Mouse (Mus musculus): Measurements from ENCODE around the gene Gemin6. TPM values are rescaled to one million over a fixed set of nuclear protein-coding genes. Genes with fewer than 3 reads are reported as not detected.
"Not testable (repeated sequence)": the region's sequence is repeated elsewhere in the genome, so short reads cannot be mapped to it uniquely, and the experiment has no call there.

Gene Gemin6
- 0.27 TPM in 1 of 2 replicates, not detected in the other for polyA plus RNA-seq (2012; ENCODE audit: insufficient read depth, low replicate concordance)

DNA sequence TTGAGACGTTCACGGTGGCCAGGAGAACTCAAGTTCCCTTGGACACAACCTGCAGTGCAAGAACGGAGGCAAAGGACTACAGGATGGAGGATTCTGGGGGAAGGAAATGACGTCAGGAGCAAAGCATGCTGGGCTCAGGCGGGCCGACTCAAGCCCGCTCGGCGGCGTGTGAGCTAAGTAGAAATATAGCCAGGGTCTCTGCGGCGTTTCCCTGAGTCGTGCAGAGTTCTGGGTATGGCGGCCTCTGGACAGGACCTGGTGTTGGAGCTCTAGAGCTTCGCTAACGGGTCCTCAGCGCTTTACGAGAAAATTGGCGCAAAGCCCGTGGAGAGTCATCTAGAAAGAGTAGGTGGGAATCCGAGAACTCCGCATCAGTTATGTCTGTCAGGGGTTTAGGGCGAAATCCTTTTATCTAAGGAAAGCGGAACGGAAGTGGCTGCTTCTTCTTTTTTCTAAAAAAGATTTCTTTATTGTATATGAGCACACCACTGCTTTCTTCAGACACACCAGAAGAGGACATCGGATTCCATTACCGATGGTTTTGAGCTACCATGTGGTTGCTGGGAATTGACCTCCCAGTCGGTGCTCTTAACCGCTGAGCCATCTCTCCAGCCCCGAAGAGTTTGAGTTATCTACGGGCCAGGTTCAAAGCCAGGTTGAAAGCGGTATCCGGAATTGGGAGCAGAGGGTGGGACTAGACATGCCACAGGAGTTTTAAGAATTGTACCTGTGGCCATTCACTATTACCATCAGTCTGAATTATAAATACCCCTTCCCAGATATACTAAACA lies at the start of gene Gemin6:
Gene Gemin6 (plus strand): TSS at position 116 of the 791 bp plus-strand sequence.
- Histone ChIP-seq H3K4me3 (replicated peaks) (peak within 1 kb of the TSS; percentile 91), H3K9me3 (no peaks in the 10 kb centered on the region), H3K4me1 (peaks cover 16% of the 10 kb centered on the region), H3K27me3 (replicated peaks) (peaks cover 2% of the 10 kb centered on the region), H3K36me3 (replicated peaks; ENCODE audit: low read length) (peaks cover 12% of the 10 kb centered on the region)
- TF ChIP-seq FLI1 (IDR thresholded peaks at IDR 0.05; ENCODE audit: low read length) (no peak), GATA1 (IDR thresholded peaks at IDR 0.05; ENCODE audit: borderline replicate concordance, low read length) (no peak)

DNA sequence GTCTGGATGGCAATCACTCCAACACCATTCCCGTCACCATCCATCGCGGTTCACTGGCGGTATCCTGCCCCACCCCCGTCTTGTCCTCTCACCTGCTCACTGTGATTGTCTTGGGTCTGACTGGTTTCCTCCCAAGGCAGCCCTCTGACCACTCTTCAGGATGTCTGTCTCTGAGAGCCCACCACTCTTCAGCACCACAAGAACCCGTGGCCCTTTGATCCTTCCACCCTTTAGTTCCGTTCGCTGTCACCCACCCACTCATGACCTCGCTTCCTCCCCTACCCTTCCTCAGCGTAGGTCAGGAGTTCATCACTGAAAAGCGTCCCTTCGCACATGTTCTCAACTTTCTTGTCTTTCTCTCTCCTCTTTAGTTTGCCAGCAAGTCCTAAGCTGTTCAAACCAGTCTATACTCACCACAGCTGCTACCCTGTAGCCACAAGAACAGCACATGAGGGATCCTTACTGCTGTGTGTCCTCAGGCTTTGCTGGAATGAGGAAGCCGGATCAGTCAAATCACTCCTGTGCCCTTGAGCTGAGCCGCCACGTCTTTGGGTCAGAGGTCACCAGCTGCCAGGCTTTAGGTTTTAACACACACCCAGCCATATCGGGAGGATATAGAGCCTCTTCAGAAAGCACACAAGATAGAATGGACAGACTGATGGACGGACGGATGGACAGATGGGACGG lies 49.4 kb upstream of the Gemin6 start:
- H3K9me3 ChIP-seq = no peaks in the 10 kb centered on the region
- peaks cover 10% of the 10 kb centered on the region for H3K27me3 ChIP-seq (replicated peaks)
- H3K4me1 ChIP-seq = peaks cover 19% of the 10 kb centered on the region
- H3K36me3 ChIP-seq (replicated peaks; ENCODE audit: low read length) = no peaks in the 10 kb centered on the region
- H3K4me3 ChIP-seq (replicated peaks) = peak overlapping the region; percentile 60
- no peak for TF ChIP-seq FLI1 (IDR thresholded peaks at IDR 0.05; ENCODE audit: low read length)
- no peak for TF ChIP-seq GATA1 (IDR thresholded peaks at IDR 0.05; ENCODE audit: borderline replicate concordance, low read length)

DNA sequence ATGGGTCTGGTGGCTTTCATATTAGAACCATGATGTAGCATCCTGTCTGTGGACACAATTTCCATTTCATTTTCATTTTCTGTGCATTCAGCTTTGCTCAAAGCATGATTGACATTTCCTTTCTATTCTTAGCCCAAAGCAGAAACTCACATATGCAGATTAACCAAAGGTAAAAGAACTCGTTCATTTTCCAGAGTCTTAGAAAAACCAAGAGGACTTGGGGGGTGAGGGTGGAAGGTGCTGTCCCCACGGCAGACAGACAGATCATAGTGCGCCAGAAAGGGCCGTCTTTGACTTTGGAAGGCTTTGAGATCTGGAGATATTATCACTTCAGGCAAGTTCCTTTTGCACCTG lies 48.9 kb upstream of the Gemin6 start:
- peaks cover 10% of the 10 kb centered on the region for H3K27me3 ChIP-seq (replicated peaks)
- TF ChIP-seq FLI1 (IDR thresholded peaks at IDR 0.05; ENCODE audit: low read length) = no peak
- no peak for TF ChIP-seq GATA1 (IDR thresholded peaks at IDR 0.05; ENCODE audit: borderline replicate concordance, low read length)
- peaks cover 19% of the 10 kb centered on the region for H3K4me1 ChIP-seq
- H3K36me3 ChIP-seq (replicated peaks; ENCODE audit: low read length) = no peaks in the 10 kb centered on the region
- no peaks in the 10 kb centered on the region for H3K9me3 ChIP-seq
- H3K4me3 ChIP-seq (replicated peaks) = no peak overlapping the region

DNA sequence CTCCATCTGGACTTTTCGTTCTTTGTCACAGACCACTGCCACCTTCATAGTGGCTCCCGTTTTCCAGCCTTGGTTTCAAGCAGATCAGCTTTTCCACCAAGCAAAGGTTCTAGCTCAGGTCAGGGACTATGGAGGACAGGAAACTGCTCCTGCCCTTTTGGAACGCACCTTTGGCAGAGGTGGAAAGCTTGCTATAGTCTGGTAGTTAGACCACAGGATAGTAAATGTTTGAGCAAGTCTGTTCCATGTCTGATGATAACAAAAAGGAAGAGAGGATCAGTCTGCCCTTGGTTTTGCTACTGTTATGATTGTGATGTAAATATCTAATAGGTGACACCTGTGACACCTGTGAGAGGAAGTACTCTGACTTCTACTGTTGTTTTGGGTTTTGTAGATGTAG lies 48.3 kb upstream of the Gemin6 start:
- H3K36me3 ChIP-seq (replicated peaks; ENCODE audit: low read length) = no peaks in the 10 kb centered on the region
- H3K4me3 ChIP-seq (replicated peaks) = no peak overlapping the region
- no peak for TF ChIP-seq FLI1 (IDR thresholded peaks at IDR 0.05; ENCODE audit: low read length)
- no peak for TF ChIP-seq GATA1 (IDR thresholded peaks at IDR 0.05; ENCODE audit: borderline replicate concordance, low read length)
- H3K9me3 ChIP-seq = no peaks in the 10 kb centered on the region
- H3K4me1 ChIP-seq = peaks cover 19% of the 10 kb centered on the region
- H3K27me3 ChIP-seq (replicated peaks) = peaks cover 6% of the 10 kb centered on the region

DNA sequence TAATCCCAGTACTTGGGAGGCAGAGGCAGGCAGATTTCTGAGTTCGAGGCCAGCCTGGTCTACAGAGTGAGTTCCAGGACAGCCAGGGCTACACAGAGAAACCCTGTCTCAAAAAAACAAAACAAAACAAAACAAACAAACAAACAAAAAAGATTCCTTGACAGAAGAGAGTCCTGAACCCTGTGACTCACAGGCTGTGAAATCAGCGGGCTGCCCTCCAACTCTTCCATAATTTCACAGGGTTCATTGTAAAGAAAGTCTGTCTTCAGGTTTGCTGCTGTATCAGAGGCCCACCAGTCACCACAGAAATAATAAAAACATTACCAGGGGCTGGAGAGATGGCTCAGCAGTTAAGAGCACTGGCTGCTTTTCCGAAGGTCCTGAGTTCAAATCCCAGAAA lies 45.4 kb upstream of the Gemin6 start:
- not testable (repeated sequence) for H3K27me3 ChIP-seq (replicated peaks); H3K4me3 ChIP-seq (replicated peaks); H3K36me3 ChIP-seq (replicated peaks; ENCODE audit: low read length); H3K9me3 ChIP-seq
- peaks cover 15% of the 10 kb centered on the region for H3K4me1 ChIP-seq

DNA sequence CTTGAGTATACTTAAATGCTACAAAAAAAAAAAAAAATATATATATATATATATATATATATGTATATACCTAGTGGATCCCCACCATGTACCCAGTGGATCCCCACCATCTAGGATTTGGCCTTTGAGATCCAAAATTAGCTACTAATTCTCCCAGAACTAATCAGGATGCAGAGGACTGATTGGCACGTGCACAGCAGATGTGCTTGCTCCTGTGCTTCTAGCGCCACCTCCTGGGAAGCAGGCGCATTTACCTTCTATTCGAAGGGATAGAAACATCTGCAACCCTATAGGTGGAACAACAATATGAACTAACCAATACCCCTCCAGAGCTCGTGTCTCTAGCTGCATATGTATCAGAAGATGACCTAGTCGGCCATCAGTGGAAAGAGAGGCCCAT lies 44.3 kb upstream of the Gemin6 start:
- no peaks in the 10 kb centered on the region for H3K36me3 ChIP-seq (replicated peaks; ENCODE audit: low read length)
- peaks cover 5% of the 10 kb centered on the region for H3K27me3 ChIP-seq (replicated peaks)
- TF ChIP-seq GATA1 (IDR thresholded peaks at IDR 0.05; ENCODE audit: borderline replicate concordance, low read length) (no peak), FLI1 (IDR thresholded peaks at IDR 0.05; ENCODE audit: low read length) (no peak)
- H3K4me1 ChIP-seq = peaks cover 5% of the 10 kb centered on the region
- no peak overlapping the region for H3K4me3 ChIP-seq (replicated peaks)
- H3K9me3 ChIP-seq = no peaks in the 10 kb centered on the region

DNA sequence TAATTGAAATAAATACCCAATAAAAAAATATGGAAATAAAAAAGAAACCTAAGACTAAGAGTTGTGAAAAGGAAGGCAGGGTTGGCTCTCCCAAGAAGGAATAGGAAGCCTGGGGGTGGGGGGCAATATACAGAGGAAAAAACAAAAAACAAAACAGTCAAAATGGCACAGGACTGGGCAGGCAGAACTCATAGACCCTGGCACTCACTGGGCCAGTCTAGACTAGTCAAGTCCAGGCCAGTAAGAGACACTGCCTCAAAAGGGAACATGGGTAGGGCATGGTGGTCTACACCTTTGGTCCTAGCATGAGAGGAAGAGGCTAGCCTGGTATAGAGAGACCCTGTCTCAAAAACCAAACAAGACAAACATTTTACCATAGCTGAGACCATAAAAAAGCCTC lies 43.8 kb upstream of the Gemin6 start:
- H3K4me1 ChIP-seq = peaks cover under 1% of the 10 kb centered on the region
- H3K36me3 ChIP-seq (replicated peaks; ENCODE audit: low read length) = no peaks in the 10 kb centered on the region
- TF ChIP-seq FLI1 (IDR thresholded peaks at IDR 0.05; ENCODE audit: low read length) = no peak
- no peak for TF ChIP-seq GATA1 (IDR thresholded peaks at IDR 0.05; ENCODE audit: borderline replicate concordance, low read length)
- H3K27me3 ChIP-seq (replicated peaks) = peaks cover 5% of the 10 kb centered on the region
- no peak overlapping the region for H3K4me3 ChIP-seq (replicated peaks)
- H3K9me3 ChIP-seq = no peaks in the 10 kb centered on the region

DNA sequence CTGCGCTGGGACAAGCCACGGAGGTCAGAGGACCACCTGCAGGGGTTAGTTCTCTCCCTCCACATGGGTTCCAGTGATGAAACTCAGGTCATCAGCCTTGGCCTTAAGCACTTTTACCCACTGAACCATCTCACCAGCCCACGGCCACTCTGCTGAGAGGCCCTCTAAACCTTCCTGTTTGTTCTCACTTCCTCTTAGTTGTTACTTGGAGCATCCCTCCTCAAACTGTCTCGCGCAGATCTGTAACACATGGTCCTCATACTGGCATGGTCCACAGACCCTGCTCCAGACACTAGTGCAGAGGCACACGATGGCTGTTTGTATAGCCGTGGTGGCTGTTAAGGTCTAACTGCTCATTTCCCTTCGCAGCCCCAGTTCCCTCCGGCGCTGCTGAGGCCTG lies 40.6 kb upstream of the Gemin6 start:
- Histone ChIP-seq H3K9me3 (peaks cover 10% of the 10 kb centered on the region), H3K36me3 (replicated peaks; ENCODE audit: low read length) (no peaks in the 10 kb centered on the region), H3K4me1 (no peaks in the 10 kb centered on the region), H3K27me3 (replicated peaks) (peaks cover 7% of the 10 kb centered on the region), H3K4me3 (replicated peaks) (no peak overlapping the region)
- TF ChIP-seq FLI1 (IDR thresholded peaks at IDR 0.05; ENCODE audit: low read length) = no peak
- no peak for TF ChIP-seq GATA1 (IDR thresholded peaks at IDR 0.05; ENCODE audit: borderline replicate concordance, low read length)

DNA sequence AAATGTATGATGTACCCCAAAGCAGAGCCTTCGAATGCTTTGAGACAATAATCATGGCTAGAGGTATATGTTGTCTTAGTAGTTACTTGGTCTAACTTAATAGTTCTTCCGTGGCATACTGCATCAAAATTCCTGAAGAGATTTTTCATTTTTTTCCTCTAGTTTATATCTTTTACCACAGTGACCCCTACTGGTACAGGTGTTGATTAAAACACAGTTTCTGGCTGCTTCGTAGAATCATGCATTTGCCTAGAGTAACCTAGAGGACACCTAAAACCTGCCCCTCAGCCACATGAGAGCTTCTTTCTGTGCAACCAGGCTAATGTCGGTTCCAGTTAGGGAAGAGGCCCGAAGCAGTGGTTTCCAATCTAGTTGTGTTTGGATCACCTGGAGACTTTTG lies 31.2 kb upstream of the Gemin6 start:
- Histone ChIP-seq H3K36me3 (replicated peaks; ENCODE audit: low read length) (peaks cover 38% of the 10 kb centered on the region), H3K9me3 (0 out of 2 replicates have a peak, but pooled peaks cover 3% of the 10 kb centered on the region), H3K4me1 (no peaks in the 10 kb centered on the region), H3K4me3 (replicated peaks) (no peak overlapping the region), H3K27me3 (replicated peaks) (peaks cover 3% of the 10 kb centered on the region)
- TF ChIP-seq GATA1 (IDR thresholded peaks at IDR 0.05; ENCODE audit: borderline replicate concordance, low read length) = no peak
- TF ChIP-seq FLI1 (IDR thresholded peaks at IDR 0.05; ENCODE audit: low read length) = no peak

DNA sequence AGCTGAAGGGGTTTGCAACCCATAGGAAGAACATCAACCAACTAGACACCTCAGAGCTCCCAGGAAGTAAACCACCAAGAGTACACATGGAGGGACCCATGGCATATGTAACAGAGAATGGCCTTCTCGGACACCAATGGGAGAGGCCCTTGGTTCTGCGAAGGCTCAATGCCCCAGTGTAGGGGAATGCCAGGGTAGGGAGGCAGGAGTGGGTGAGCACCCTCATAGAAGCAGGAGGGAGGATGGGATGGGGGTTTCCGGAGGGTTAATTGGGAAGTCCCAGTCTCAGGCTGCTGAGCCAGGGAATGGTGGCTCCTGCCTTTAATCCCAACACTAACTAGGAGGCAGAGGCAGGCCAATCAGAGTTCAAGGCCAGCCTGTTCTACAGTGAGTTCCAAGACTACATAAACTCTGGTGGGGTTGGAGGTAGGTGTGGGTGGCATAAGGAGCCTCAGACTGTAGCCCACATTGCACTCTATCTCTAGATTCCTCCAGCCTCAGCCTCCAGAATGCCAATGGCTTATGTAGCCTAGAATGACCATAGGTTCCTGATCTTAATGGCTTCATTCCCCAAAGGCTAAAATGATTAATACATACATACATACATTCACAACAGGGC lies 25.0 kb upstream of the Gemin6 start:
- no peak for TF ChIP-seq FLI1 (IDR thresholded peaks at IDR 0.05; ENCODE audit: low read length)
- TF ChIP-seq GATA1 (IDR thresholded peaks at IDR 0.05; ENCODE audit: borderline replicate concordance, low read length) = no peak
- peaks cover 89% of the 10 kb centered on the region for H3K36me3 ChIP-seq (replicated peaks; ENCODE audit: low read length)
- no peaks in the 10 kb centered on the region for H3K9me3 ChIP-seq
- H3K4me3 ChIP-seq (replicated peaks) = no peak overlapping the region
- no peaks in the 10 kb centered on the region; the same call in 1 of the 2 replicates for H3K4me1 ChIP-seq
- no peaks in the 10 kb centered on the region for H3K27me3 ChIP-seq (replicated peaks)
